Mouse (Mus musculus) kidney, postnatal 0 days (tissue): ENCODE measurements around the gene Chmp2b. TPM values are rescaled to one million over a fixed set of nuclear protein-coding genes. Genes with fewer than 3 reads are reported as not detected.

Experiments
- ATAC-seq: fragments of 200-750 bp; cut with Nextera tagmentation; replicated peaks from 2 replicates; pipeline ENCODE4 v1.8.0; 2017; ENCODE audit warnings: low read depth, moderate number of reproducible peaks, moderate TSS enrichment, moderate library complexity; ENCODE audit not compliant: low FRiP score
- DNase-seq: peaks from one replicate; pipeline ENCODE4 v3.0.0-alpha.2; 2016; ENCODE audit warnings: low spot score
- H3K27ac ChIP-seq: fragments of 300-500 bp; sonication (generic); 2 replicates; pipeline ENCODE4 v1.5.1; 2014; ENCODE audit warnings: mild to moderate bottlenecking
- H3K27me3 ChIP-seq: fragments of 300-500 bp; sonication (generic); 2 replicates; pipeline ENCODE4 v1.6.1; 2014; ENCODE audit warnings: low read length, mixed read lengths; ENCODE audit not compliant: insufficient read depth
- H3K36me3 ChIP-seq: fragments of 300-500 bp; sonication (generic); 2 replicates; pipeline ENCODE4 v1.6.1; 2014; ENCODE audit warnings: low read length, mixed read lengths; ENCODE audit not compliant: insufficient read depth
- H3K4me1 ChIP-seq: fragments of 300-500 bp; sonication (generic); replicated peaks from 2 replicates; pipeline ENCODE4 v1.6.1; 2014; ENCODE audit warnings: antibody characterized with exemption, low read length, mixed read lengths; ENCODE audit not compliant: insufficient read depth
- H3K4me2 ChIP-seq: fragments of 300-500 bp; sonication (generic); 2 replicates; pipeline ENCODE4 v1.6.1; 2014; ENCODE audit warnings: mild to moderate bottlenecking, low read length, moderate library complexity, mixed read lengths
- H3K4me3 ChIP-seq: fragments of 300-500 bp; sonication (generic); replicated peaks from 2 replicates; pipeline ENCODE4 v1.5.1; 2014; ENCODE audit warnings: low read depth, low read length
- H3K9ac ChIP-seq: fragments of 300-500 bp; sonication (generic); 2 replicates; pipeline ENCODE4 v1.6.1; 2014; ENCODE audit warnings: low read depth, low read length
- H3K9me3 ChIP-seq: fragments of 300-500 bp; sonication (generic); replicated peaks from 2 replicates; pipeline ENCODE4 v1.6.1; 2016; ENCODE audit warnings: low read length, inconsistent platforms, mixed read lengths
- CTCF ChIP-seq: IDR thresholded peaks from 2 replicates; pipeline ENCODE4 v1.5.1; 2016; ENCODE audit warnings: antibody characterized with exemption, low read depth, mild to moderate bottlenecking, moderate library complexity
- WGBS: fragments of 180-500 bp; shearing (Covaris S2); extraction: QIAGEN DNeasy Blood & Tissue Kit; methylation state at CpG from one replicate; pipeline ENCODE4 v1.1.7; 2014; 5-methylcytosine and 5-hydroxymethylcytosine counted together
- polyA plus RNA-seq: library from polyadenylated mRNA; unstranded; fragments of >200 nt; fragmentation: Nextera tagmentation; extraction: Ambion mirVana; gene quantifications from 2 replicates; pipeline ENCODE4 v1.2.1, GENCODE M21; 2015

Chmp2b gene
- polyA plus RNA-seq, 1 experiment from 2014 or later = 126 TPM

DNA sequence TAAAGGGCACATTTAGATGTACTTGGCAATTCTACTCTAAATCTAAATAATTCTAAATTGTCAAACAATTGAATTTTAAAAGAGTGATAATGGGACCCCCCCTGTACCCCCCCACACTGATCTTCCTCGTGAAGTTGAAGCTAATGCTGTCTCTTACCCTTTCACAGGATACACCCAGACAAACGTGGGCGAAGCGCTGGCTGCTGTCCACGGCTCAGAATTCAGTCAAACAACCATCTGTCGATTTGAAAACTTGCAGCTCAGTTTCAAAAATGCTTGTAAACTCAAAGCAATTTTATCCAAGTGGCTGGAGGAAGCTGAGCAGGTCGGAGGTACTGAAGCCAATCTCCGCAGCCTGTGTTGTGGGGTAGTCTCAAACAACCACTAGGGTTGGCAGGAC, 30.9 kb downstream of the Chmp2b start:
- no peak for TF ChIP-seq CTCF
- ATAC-seq (no peak), DNase-seq (no peak)
- WGBS = 63% methylated on average over 8 of the region's 8 CpGs
- Histone ChIP-seq H3K27me3 (no peaks in the 10 kb centered on the region), H3K36me3 (no peaks in the 10 kb centered on the region), H3K9ac (no peak overlapping the region), H3K4me2 (no peak overlapping the region), H3K4me1 (no peaks in the 10 kb centered on the region), H3K4me3 (no peak overlapping the region), H3K27ac (no peak overlapping the region), H3K9me3 (no peaks in the 10 kb centered on the region)

DNA sequence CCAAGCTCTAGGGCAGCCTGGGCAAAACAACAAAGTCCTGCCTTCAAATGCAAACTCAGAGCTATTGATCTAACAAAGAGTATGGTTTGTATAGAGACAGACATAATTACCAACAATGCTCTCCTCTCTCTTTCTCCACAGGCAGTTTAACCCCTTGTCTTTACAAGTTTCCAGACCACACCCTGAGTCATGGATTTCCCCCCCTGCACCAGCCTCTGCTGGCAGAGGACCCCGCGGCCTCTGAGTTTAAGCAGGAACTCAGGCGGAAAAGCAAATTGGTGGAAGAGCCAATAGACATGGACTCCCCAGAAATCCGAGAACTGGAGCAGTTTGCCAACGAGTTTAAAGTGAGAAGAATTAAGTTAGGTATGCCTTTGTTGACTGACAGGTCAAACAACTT, 32.9 kb downstream of the Chmp2b start:
- Histone ChIP-seq H3K4me3 (no peak overlapping the region), H3K27ac (no peak overlapping the region), H3K9ac (no peak overlapping the region), H3K9me3 (no peaks in the 10 kb centered on the region), H3K4me2 (no peak overlapping the region), H3K4me1 (no peaks in the 10 kb centered on the region), H3K27me3 (no peaks in the 10 kb centered on the region), H3K36me3 (no peaks in the 10 kb centered on the region)
- TF ChIP-seq CTCF = no peak
- DNase-seq = peak; percentile 5
- 12% methylated on average over 5 of the region's 5 CpGs for WGBS
- ATAC-seq = no peak

DNA sequence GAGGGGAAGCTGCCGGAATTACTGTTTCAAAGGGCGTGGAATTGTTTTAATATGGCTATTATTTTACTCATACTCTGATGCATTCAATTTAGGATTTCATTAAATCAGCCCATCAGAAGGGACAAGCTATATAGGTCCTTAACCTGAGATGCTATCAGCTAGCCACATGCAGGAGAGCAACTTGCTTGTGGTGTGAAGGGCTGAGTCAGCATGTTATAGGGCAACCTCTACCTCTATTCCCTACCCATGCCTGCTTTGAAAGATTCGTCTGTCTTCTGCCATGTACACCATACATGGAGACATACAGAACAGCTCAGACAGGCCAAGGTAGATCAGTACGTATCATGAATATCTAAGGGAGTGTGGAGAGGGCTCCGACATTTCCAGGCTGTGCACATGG, 35.8 kb downstream of the Chmp2b start:
- no peaks in the 10 kb centered on the region for H3K36me3 ChIP-seq
- H3K27me3 ChIP-seq = no peaks in the 10 kb centered on the region
- DNase-seq (no peak), ATAC-seq (no peak)
- H3K27ac ChIP-seq = no peak overlapping the region
- no peaks in the 10 kb centered on the region for H3K9me3 ChIP-seq
- H3K4me3 ChIP-seq = no peak overlapping the region
- H3K4me2 ChIP-seq = no peak overlapping the region
- 90% methylated on average over 5 of the region's 5 CpGs for WGBS
- H3K9ac ChIP-seq = no peak overlapping the region
- TF ChIP-seq CTCF = no peak
- H3K4me1 ChIP-seq = no peaks in the 10 kb centered on the region

DNA sequence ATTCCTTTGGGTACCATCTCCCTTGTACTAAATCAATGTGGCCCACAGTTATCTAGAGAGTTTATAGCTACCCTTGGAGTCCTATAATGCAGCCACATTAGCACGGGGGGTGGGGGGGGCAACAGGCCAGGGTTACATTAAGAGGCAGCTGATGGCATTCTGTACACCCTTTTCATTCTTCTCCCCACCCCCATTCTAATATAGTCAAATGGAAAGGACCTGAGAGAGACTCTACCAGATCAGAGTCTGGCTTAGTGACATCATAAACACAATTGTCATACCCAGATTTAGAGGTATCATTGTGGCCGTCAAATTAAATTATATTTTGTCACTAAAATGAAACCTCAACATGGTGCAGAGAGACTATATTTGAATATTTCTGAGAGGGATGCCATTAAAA, 36.5 kb downstream of the Chmp2b start:
- ATAC-seq (no peak), DNase-seq (no peak)
- WGBS = 88% methylated on average over 2 of the region's 2 CpGs
- Histone ChIP-seq H3K4me3 (no peak overlapping the region), H3K4me2 (no peak overlapping the region), H3K4me1 (no peaks in the 10 kb centered on the region), H3K9ac (no peak overlapping the region), H3K27me3 (no peaks in the 10 kb centered on the region), H3K27ac (no peak overlapping the region), H3K36me3 (no peaks in the 10 kb centered on the region), H3K9me3 (no peaks in the 10 kb centered on the region)
- no peak for TF ChIP-seq CTCF

DNA sequence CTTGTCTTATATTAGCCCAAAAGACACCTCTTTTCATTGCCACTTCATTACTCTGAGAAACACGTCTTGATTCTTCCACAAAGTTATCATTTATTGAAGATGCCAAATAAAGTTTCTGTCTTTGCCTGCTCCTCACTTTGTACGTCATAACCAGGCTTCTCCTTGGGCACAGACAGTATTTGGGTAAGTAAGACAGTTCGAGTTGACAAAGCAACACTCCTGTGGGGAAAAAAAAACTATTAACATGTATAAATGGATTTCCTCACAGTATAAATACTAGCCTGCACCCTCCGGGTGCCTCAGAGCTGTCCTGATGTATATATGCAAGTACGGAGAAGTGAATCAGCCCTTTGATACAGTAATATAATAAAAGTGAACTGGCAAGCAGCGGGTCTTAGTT, 42.3 kb downstream of the Chmp2b start, which contains the start of gene Pou1f1:
Pou1f1 (plus strand) TSS at position 301 of the 400 bp plus-strand sequence.
- no peaks in the 10 kb centered on the region for H3K9me3 ChIP-seq
- H3K27ac ChIP-seq = no peak within 1 kb of the TSS
- DNase-seq = no peak
- TF ChIP-seq CTCF = no peak
- no peak within 1 kb of the TSS for H3K4me2 ChIP-seq
- no peaks in the 10 kb centered on the region for H3K36me3 ChIP-seq
- no peak within 1 kb of the TSS for H3K4me3 ChIP-seq
- H3K9ac ChIP-seq = no peak within 1 kb of the TSS
- no peaks in the 10 kb centered on the region for H3K4me1 ChIP-seq
- H3K27me3 ChIP-seq = no peaks in the 10 kb centered on the region
- 85% methylated on average over 6 of the region's 6 CpGs for WGBS
- no peak for ATAC-seq

DNA sequence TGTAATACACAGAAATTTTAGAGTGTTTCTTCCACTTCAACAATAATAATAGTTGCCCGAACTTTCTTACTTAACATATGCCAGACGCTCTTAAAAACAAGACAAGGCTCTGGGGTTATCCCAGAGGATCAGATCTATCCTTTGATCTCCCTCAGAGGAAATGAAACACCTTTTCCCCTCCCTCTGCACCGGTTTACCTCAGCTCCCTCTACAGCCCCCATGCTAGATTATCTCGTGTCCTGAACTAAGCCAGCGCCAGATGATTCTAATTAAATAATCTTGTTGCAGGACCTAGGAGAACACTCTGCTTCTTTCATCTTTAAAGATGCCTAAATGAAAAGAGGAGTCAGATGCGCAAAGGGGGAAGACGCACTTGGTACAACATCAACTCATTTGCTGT, 48.3 kb downstream of the Chmp2b start:
- DNase-seq = no peak
- no peaks in the 10 kb centered on the region for H3K27me3 ChIP-seq
- H3K9me3 ChIP-seq = no peaks in the 10 kb centered on the region
- H3K4me2 ChIP-seq = no peak overlapping the region
- no peaks in the 10 kb centered on the region for H3K4me1 ChIP-seq
- no peak for ATAC-seq
- H3K36me3 ChIP-seq = no peaks in the 10 kb centered on the region
- 43% methylated on average over 7 of the region's 7 CpGs for WGBS
- TF ChIP-seq CTCF = no peak
- H3K27ac ChIP-seq = no peak overlapping the region
- H3K9ac ChIP-seq = no peak overlapping the region
- no peak overlapping the region for H3K4me3 ChIP-seq

DNA sequence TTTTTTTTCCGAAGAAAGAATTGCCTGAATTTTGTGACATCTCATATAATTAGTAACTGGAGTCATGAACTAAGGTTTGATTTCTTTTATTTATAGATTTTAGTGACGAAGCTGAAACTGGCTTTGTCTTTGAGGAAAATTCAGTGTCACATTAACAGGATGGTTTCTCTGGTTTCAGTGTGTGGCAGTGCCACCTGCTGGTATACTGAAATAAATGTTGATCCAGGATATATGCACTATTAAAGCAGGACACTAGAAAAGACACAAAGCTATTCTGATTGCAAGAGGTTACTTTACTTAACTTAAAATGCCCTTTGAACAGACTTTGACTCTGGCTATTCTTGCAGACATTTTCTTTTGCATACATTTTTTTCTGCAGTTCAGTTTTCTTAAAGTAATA, 65.5 kb downstream of the Chmp2b start:
- 30% methylated on average over 2 of the region's 2 CpGs for WGBS
- no peak overlapping the region for H3K4me2 ChIP-seq
- DNase-seq (peak; percentile 77), ATAC-seq (no peak)
- H3K27me3 ChIP-seq = no peaks in the 10 kb centered on the region
- no peak overlapping the region for H3K27ac ChIP-seq
- peak; percentile 85 for TF ChIP-seq CTCF
- no peak overlapping the region for H3K4me3 ChIP-seq
- no peaks in the 10 kb centered on the region for H3K9me3 ChIP-seq
- H3K9ac ChIP-seq = no peak overlapping the region
- H3K4me1 ChIP-seq = no peaks in the 10 kb centered on the region
- no peaks in the 10 kb centered on the region for H3K36me3 ChIP-seq
